Mouse (Mus musculus) olfactory bulb, adult 2 months (tissue): Measurements from ENCODE around the gene Loxl3.

Source experiments
- CTCF ChIP-seq: fragments of 200-500 bp; IDR thresholded peaks from 2 replicates; pipeline ENCODE4 v1.5.1; 2012; ENCODE audit warnings: low read depth, mild to moderate bottlenecking, low read length, moderate library complexity; ENCODE audit not compliant: insufficient read depth
- POLR2A ChIP-seq: fragments of 200-500 bp; IDR thresholded peaks from 2 replicates; pipeline ENCODE4 v1.6.1; 2012; ENCODE audit warnings: mild to moderate bottlenecking, low read depth, low read length, moderate library complexity; ENCODE audit not compliant: insufficient read depth

DNA sequence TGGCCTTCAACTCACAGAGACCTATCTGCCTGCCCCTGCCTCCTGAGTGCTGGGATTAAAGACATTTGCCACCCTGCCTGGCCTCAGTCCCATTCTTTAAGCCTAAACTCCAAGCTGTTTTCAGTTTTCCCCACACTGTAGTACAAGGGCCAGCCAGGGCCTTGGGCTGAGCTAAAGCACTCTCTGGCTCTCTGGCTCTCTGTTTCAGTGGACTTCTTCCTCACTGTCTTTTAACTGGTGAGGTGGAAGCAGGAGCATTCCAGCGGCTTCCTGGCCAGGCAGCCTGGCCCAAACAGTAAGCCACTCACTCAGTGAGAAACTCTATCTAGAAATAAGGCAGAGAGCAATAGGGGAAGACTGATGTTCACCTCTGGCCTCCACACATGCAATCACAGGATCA, 40.3 kb upstream of the Loxl3 start:
- TF ChIP-seq CTCF (no peak), POLR2A (no peak)
